18 mouse cellular contexts compared by ENCODE assay signal in genomic region chr1:59594586-59595266, GRCm38 (mm10).
DNase-seq lines count a peak whose midpoint lies in the region; ATAC-seq lines count a peak whose summit lies in the region.
"Had no signal": no experiment of that assay in that cellular context is flagged by ENCODE, and none has a peak within 500 bp of the region (broad histone marks: within the 10 kb centered on the region; RNA-seq: fewer than 3 reads in every experiment).

No protein-coding gene starts in this region.

- peak; percentile 78 for ATAC-seq in kidney, embryonic 15.5 days (replicated peaks; ENCODE audit: low FRiP score)
- peak; percentile 88 for ATAC-seq in lung, embryonic 16.5 days (ENCODE audit: low read depth)
- ATAC-seq: forebrain, embryonic 16.5 days had no signal

- H3K4me2 ChIP-seq in kidney, embryonic 15.5 days = no peak overlapping the region
- H3K4me2 ChIP-seq in lung, embryonic 16.5 days (ENCODE audit: low read depth, low read length) = no peak overlapping the region
- H3K4me2 ChIP-seq: embryonic facial prominence, embryonic 13.5 days; forebrain, embryonic 12.5 days; heart, embryonic 13.5 days had no signal

- no peaks in the 10 kb centered on the region for H3K9me3 ChIP-seq in kidney, embryonic 15.5 days (replicated peaks)
- no peaks in the 10 kb centered on the region for H3K9me3 ChIP-seq in lung, embryonic 16.5 days (ENCODE audit: control insufficient read depth, low read length)
- H3K9me3 ChIP-seq: embryonic facial prominence, embryonic 13.5 days; forebrain, embryonic 12.5 days; heart, embryonic 13.5 days had no signal

- H3K9ac ChIP-seq in kidney, embryonic 15.5 days = no peak overlapping the region
- no peak overlapping the region for H3K9ac ChIP-seq in lung, embryonic 16.5 days (ENCODE audit: low read length)
- H3K9ac ChIP-seq: embryonic facial prominence, embryonic 13.5 days; forebrain, embryonic 12.5 days; heart, embryonic 13.5 days had no signal

- H3K4me1 ChIP-seq in kidney, embryonic 15.5 days = peaks cover 43% of the 10 kb centered on the region
- H3K4me1 ChIP-seq in lung, embryonic 16.5 days (replicated peaks; ENCODE audit: control insufficient read depth, insufficient read depth, low read length) = peaks cover 28% of the 10 kb centered on the region

- H3K27me3 ChIP-seq in kidney, embryonic 15.5 days = peaks cover 15% of the 10 kb centered on the region
- H3K27me3 ChIP-seq in lung, embryonic 16.5 days (ENCODE audit: control insufficient read depth, insufficient read depth, low read depth, low read length) = no peaks in the 10 kb centered on the region

- peak overlapping the region; percentile 61 for H3K27ac ChIP-seq in kidney, embryonic 15.5 days
- peak overlapping the region; percentile 61 for H3K27ac ChIP-seq in lung, embryonic 16.5 days (ENCODE audit: low read length)
- H3K27ac ChIP-seq: embryonic facial prominence, embryonic 13.5 days; forebrain, embryonic 12.5 days; heart, embryonic 13.5 days had no signal

- H3K36me3 ChIP-seq in kidney, embryonic 15.5 days = no peaks in the 10 kb centered on the region
- no peaks in the 10 kb centered on the region for H3K36me3 ChIP-seq in lung, embryonic 16.5 days (ENCODE audit: control insufficient read depth, insufficient read depth, low read length)
- H3K36me3 ChIP-seq: embryonic facial prominence, embryonic 13.5 days; forebrain, embryonic 12.5 days; heart, embryonic 13.5 days had no signal

- no peak overlapping the region for H3K4me3 ChIP-seq in kidney, embryonic 15.5 days (replicated peaks)
- H3K4me3 ChIP-seq in lung, embryonic 16.5 days (ENCODE audit: low read length) = no peak overlapping the region
- H3K4me3 ChIP-seq: embryonic facial prominence, embryonic 13.5 days; forebrain, embryonic 12.5 days; heart, embryonic 13.5 days had no signal

- DNase-seq in kidney, postnatal 36 days = no peak
- DNase-seq in kidney, postnatal 14 days = peak; percentile 12
- no peak for DNase-seq in kidney, adult 9 months
- DNase-seq in lung, postnatal 36 days = no peak
- DNase-seq in heart, adult 11 months = no peak
- DNase-seq: adrenal gland, adult 2 months; adrenal gland, postnatal 25 days; cerebellum, adult 18-20 months; cerebellum, adult 9-11 months; cerebellum, postnatal 36 days; gastrocnemius, postnatal 14 days; heart, postnatal 36 days had no signal

- 40% methylated on average over 11 of the region's 11 CpGs for WGBS in kidney, embryonic 15.5 days
- WGBS in lung, embryonic 16.5 days = 49% methylated on average over 11 of the region's 11 CpGs
